Mouse (Mus musculus) liver, embryonic 14.5 days (tissue): ENCODE results near the gene Col23a1. TPM values are rescaled to one million over a fixed set of nuclear protein-coding genes. Genes with fewer than 3 reads are reported as not detected.

ENCODE experiments used
- ATAC-seq: fragments of 200-750 bp; cut with Nextera tagmentation; 2 replicates; pipeline ENCODE4 v1.8.0; 2017; ENCODE audit warnings: moderate number of reproducible peaks, mild to moderate bottlenecking, moderate library complexity; ENCODE audit not compliant: insufficient read depth
- DNase-seq, 3 experiments: peaks; one replicate each; pipeline ENCODE4 v3.0.0-alpha.2; 2012 to 2013; ENCODE audit warnings: low read depth in 3 of 3, low spot score in 3 of 3
- H3K27ac ChIP-seq: fragments of 300-500 bp; sonication (generic); 2 replicates; pipeline ENCODE4 v1.5.1; 2014; ENCODE audit warnings: moderate library complexity, mild to moderate bottlenecking, control low read depth, inconsistent platforms
- H3K27me3 ChIP-seq: fragments of 300-500 bp; sonication (generic); 2 replicates; pipeline ENCODE4 v1.6.1; 2014; ENCODE audit warnings: mild to moderate bottlenecking, low read length, moderate library complexity; ENCODE audit not compliant: control insufficient read depth, insufficient read depth
- H3K36me3 ChIP-seq: fragments of 300-500 bp; sonication (generic); replicated peaks from 2 replicates; pipeline ENCODE4 v1.6.1; 2014; ENCODE audit warnings: low read depth; ENCODE audit not compliant: control insufficient read depth, insufficient read depth
- H3K4me1 ChIP-seq, 2 experiments: fragments of 200-500 bp in 1 of 2; fragments of 300-500 bp in 1 of 2; sonication (generic) in 1 of 2; replicated peaks; 2 replicates each; pipeline ENCODE4 v1.6.1; 2012 to 2014; ENCODE audit warnings: antibody characterized with exemption in 1 of 2, inconsistent platforms in 1 of 2, low read length in 1 of 2; ENCODE audit not compliant: control insufficient read depth in 2 of 2, insufficient read depth in 2 of 2
- H3K4me2 ChIP-seq: fragments of 300-500 bp; sonication (generic); 2 replicates; pipeline ENCODE4 v1.6.1; 2014; ENCODE audit warnings: low read depth, mild to moderate bottlenecking, control low read depth, moderate library complexity
- H3K4me3 ChIP-seq, 2 experiments: fragments of 200-500 bp in 1 of 2; fragments of 300-500 bp in 1 of 2; sonication (generic) in 1 of 2; 2 replicates each; pipeline ENCODE4 v1.5.1; 2012 to 2014; ENCODE audit warnings: low read depth in 2 of 2, low read length in 2 of 2, mild to moderate bottlenecking in 2 of 2, control low read depth in 1 of 2, inconsistent platforms in 1 of 2, moderate library complexity in 1 of 2; ENCODE audit not compliant: insufficient read depth in 1 of 2
- H3K9ac ChIP-seq: fragments of 300-500 bp; sonication (generic); replicated peaks from 2 replicates; pipeline ENCODE4 v1.6.1; 2014; ENCODE audit warnings: mild to moderate bottlenecking, control low read depth, moderate library complexity
- H3K9me3 ChIP-seq: fragments of 300-500 bp; sonication (generic); 2 replicates; pipeline ENCODE4 v1.6.1; 2016; ENCODE audit warnings: low read length, mixed read lengths; ENCODE audit not compliant: control insufficient read depth
- CTCF ChIP-seq: IDR thresholded peaks from 2 replicates; pipeline ENCODE4 v1.5.1; 2016; ENCODE audit warnings: antibody characterized with exemption, low read depth, control low read depth
- EP300 ChIP-seq: IDR thresholded peaks from 2 replicates; pipeline ENCODE4 v1.6.1; 2016; ENCODE audit warnings: antibody characterized with exemption, low read depth
- WGBS: fragments of 180-500 bp; shearing (Covaris S2); extraction: QIAGEN DNeasy Blood & Tissue Kit; methylation state at CpG from one replicate; pipeline ENCODE4 v1.1.7; 2014; ENCODE audit not compliant: insufficient replicate concordance; 5-methylcytosine and 5-hydroxymethylcytosine counted together
- polyA plus RNA-seq, 2 experiments: library from polyadenylated mRNA; depleted of rRNA in 1 of 2; stranded (reverse) in 1 of 2; unstranded in 1 of 2; fragments of >200 nt; fragmentation: Nextera tagmentation in 1 of 2; extraction: Ambion mirVana in 1 of 2; gene quantifications; 2 replicates each; pipeline versions ENCODE4 v1.2.1 to v1.2.3; 2012 to 2014

Col23a1 gene
- polyA plus RNA-seq, 2 experiments: 0.11 to 0.19 TPM

DNA sequence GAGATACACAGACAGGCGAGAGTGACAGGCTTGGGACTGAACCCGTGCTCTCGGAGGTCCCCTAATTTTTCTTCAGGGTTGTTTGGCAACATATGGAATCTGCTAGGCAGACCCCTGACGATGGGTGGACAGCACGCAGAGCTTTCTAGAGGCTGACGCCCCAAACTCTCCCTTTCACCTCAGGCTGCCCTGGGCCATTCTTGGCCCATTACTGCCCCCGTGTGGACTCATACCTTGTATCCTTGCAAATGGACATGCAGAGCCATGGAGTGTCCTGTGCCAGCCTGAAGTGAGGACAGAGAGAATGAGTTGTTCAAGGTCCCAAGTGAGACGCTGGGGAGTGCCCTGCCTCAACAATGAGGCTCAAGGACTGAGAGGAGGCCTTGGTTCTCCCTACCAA lies 293.0 kb downstream of the Col23a1 start:
- peaks cover 15% of the 10 kb centered on the region for H3K36me3 ChIP-seq
- H3K4me1 ChIP-seq: peaks cover 18 to 27% of the 10 kb centered on the region in 2 experiments
- H3K27ac ChIP-seq: no peak overlapping the region
- no peak for ATAC-seq
- no peaks in the 10 kb centered on the region for H3K9me3 ChIP-seq
- H3K4me2 ChIP-seq: no peak overlapping the region
- TF ChIP-seq CTCF: peak; percentile 88
- no peak for TF ChIP-seq EP300
- H3K4me3 ChIP-seq: no peak overlapping the region
- 25% methylated on average over 8 of the region's 8 CpGs for WGBS
- H3K27me3 ChIP-seq: no peaks in the 10 kb centered on the region
- no peak overlapping the region for H3K9ac ChIP-seq
- DNase-seq: peak; percentile 55 to 66 (median 60)

DNA sequence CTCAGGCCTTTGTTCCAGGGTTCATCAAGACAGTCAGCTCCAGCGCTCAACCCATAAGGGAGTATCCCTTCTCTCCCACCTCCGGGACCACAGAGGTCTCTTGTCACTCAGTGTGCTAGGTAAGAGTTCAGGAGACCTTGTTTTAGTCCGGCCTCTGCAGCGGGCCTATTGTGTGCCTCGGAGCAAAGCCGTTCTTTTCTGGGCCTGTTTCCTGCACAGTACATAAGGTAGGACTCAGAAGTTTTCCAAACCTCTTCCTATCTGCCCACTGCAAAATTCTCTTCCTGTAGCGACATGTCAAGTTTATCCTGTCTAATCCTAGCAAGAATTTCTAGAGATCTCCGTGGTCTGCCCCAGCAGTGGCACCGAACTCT lies 294.3 kb downstream of the Col23a1 start:
- Histone ChIP-seq H3K27ac (peak overlapping the region; percentile 94), H3K9ac (peak overlapping the region; percentile 95), H3K4me3 (peak overlapping the region; percentile 48 to 95), H3K4me2 (peak overlapping the region; percentile 98), H3K27me3 (no peaks in the 10 kb centered on the region), H3K4me1 (peaks cover 18 to 27% of the 10 kb centered on the region in 2 experiments), H3K9me3 (no peaks in the 10 kb centered on the region), H3K36me3 (peaks cover 24% of the 10 kb centered on the region)
- peak; percentile 33 for ATAC-seq
- no peak for TF ChIP-seq EP300
- TF ChIP-seq CTCF: no peak
- WGBS: 16% methylated on average over 9 of the region's 9 CpGs
- DNase-seq: no peak

DNA sequence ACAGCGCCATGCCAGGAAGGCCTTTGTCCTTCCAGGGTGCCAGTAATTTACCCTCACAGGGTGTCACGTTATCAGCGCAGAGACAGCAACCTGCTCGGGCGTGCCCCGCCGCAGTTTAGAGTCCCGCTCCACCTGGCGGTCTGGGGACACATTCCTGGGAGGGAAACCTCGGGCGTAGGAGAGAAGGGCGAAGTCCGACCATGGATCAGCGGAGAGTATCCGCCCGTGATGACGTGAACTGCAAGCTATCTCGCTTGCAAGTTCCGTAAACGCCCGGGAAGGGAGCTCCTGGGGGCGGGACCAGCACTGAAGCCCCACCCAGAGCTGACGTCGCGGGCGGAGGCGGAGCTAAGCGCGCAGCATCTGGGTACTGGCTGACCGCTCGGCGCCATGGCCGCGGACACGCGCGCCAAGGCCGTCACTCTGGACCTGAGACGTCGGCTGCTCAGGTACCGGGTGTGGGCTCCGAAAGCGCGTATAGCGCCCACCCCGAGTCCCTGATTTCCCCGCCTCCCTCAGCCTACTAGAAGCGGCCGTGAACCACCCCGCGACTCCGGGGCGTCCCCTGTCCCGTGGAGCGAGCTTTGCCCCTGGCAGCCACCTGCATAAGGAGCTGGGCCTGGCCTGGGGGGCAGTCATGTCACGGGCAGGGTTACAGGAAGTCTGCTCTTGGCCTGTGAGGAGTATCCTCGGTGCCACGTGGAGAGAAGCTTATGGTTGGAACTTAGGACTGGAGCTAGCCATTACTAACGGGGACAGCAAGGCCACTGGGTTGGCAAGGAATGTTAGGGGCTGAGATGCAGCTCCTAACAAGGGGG lies 294.9 kb downstream of the Col23a1 start, which contains the start of gene Phykpl:
Phykpl (plus strand) TSS at position 327 of the 818 bp plus-strand sequence.
- WGBS: under 1% methylated on average over 59 of the region's 59 CpGs
- H3K27me3 ChIP-seq: no peaks in the 10 kb centered on the region
- DNase-seq: peak; percentile 95 to 96 (median 95)
- peaks cover 18 to 27% of the 10 kb centered on the region in 2 experiments for H3K4me1 ChIP-seq
- peak; percentile 90 for ATAC-seq
- no peak for TF ChIP-seq EP300
- TF ChIP-seq CTCF: peak; percentile 81
- peak within 1 kb of the TSS; percentile 98 for H3K4me2 ChIP-seq
- H3K27ac ChIP-seq: peak within 1 kb of the TSS; percentile 94
- H3K4me3 ChIP-seq: peak within 1 kb of the TSS; percentile 94 to 95
- no peaks in the 10 kb centered on the region for H3K9me3 ChIP-seq
- peak within 1 kb of the TSS; percentile 95 for H3K9ac ChIP-seq
- H3K36me3 ChIP-seq: peaks cover 25% of the 10 kb centered on the region

DNA sequence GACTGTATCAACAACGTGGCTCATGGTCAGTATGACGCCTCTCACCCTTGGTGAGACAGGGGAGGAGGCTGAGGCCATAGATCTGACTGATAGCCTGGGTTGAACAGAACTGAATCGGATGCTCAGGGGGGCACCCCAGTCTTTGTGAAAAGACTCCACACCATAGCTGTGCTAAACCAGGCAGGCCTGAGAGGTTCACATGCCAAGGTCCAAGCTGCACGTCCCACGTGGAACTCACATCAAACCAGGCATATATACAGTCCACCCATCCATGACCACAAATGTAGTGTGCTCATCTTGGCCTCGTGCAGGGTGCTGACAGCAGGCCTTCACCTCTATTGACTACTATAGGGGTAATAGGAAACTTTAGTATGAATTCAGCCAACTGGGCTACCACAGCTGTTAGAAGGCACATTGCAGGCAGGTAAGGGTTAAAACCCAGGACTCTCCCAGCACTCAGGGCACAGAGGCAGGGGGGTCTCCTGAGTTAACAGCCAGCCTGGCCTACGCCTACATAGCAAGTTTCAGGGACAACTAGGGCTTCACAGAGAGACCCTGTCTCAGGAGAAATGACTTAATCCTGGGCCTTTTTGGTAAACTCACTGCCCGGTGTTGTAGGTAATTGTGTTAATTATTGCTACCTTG lies 296.0 kb downstream of the Col23a1 start:
- H3K9ac ChIP-seq: peak overlapping the region; percentile 95
- H3K27ac ChIP-seq: peak overlapping the region; percentile 72
- no peaks in the 10 kb centered on the region for H3K9me3 ChIP-seq
- peaks cover 18 to 27% of the 10 kb centered on the region in 2 experiments for H3K4me1 ChIP-seq
- DNase-seq (no peak), ATAC-seq (no peak)
- TF ChIP-seq EP300: no peak
- no peak for TF ChIP-seq CTCF
- H3K4me2 ChIP-seq: peak overlapping the region; percentile 98
- H3K27me3 ChIP-seq: no peaks in the 10 kb centered on the region
- peaks cover 26% of the 10 kb centered on the region for H3K36me3 ChIP-seq
- peak overlapping the region; percentile 94 to 95 for H3K4me3 ChIP-seq
- WGBS: 34% methylated on average over 8 of the region's 8 CpGs

DNA sequence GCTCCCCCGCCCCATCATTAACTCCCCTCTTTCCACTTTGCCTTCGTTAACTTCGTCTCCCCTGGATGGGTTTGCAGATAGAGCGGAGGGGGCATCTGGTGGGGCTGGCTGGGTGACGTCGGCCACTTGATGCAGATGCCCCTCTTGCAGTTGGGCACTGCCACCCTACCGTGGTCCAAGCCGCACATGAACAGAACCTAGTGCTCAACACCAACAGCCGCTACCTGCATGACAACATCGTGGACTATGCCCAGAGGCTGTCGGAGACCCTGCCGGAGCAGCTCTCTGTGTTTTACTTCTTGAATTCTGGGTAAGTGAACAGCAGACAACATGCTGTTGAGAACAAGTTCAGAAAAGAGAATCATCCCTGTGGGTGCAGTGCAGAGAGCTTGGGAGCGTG lies 296.7 kb downstream of the Col23a1 start:
- Histone ChIP-seq H3K27ac (no peak overlapping the region), H3K9me3 (no peaks in the 10 kb centered on the region), H3K4me3 (no peak overlapping the region), H3K9ac (no peak overlapping the region; the same call in 1 of the 2 replicates), H3K4me2 (peak overlapping the region; percentile 98), H3K27me3 (no peaks in the 10 kb centered on the region), H3K36me3 (peaks cover 33% of the 10 kb centered on the region), H3K4me1 (peaks cover 18 to 27% of the 10 kb centered on the region in 2 experiments)
- TF ChIP-seq CTCF: no peak
- TF ChIP-seq EP300: no peak
- WGBS: 84% methylated on average over 13 of the region's 13 CpGs
- DNase-seq: no peak
- ATAC-seq: no peak
